Mouse (Mus musculus): ENCODE measurements at regions not wholly inside any gene's neighbourhood (a gene's known extent, or its start where the extent isn't known, plus 50 kb on each side); places are given as distances from the start of the nearest gene placed in this dataset.

DNA sequence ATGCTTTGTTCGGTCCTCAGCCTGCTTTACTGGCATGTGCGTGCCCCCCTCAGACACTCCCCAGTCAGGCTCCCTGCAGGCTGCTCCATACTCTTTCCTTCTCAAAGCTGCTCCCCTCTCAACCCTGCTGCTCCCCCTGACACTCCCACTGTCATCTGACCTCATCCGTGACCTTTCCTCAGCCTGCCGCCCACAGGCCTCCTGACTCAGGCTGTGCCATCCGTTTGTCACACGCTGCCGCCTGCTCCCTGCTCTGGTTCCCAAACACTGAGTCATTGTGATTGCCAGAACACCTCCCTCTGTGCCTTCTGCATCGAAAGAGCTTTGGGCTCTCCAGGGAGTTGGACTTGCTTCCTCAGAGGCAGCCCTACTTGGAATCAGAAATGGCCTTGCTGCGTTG is 69.7 kb downstream of the Tpra1 start:
- Histone ChIP-seq H3K36me3 (ENCODE audit: control insufficient read depth in 1 of 2, insufficient read depth in 2 of 2, low read length in 2 of 2) (no peaks in the 10 kb centered on the region), H3K27me3 (ENCODE audit: control insufficient read depth in 1 of 2, insufficient read depth in 2 of 2, low read length in 2 of 2) (peaks cover 0 to 6% of the 10 kb centered on the region in 2 experiments; a peak in 3 of 4 replicates), H3K9ac (ENCODE audit: control insufficient read depth, low read depth, low read length, poor library complexity, severe bottlenecking) (no peak overlapping the region), H3K4me1 (ENCODE audit: control insufficient read depth in 1 of 2, insufficient read depth in 2 of 2, low read length in 2 of 2) (no peaks in the 10 kb centered on the region), H3K9me3 (replicated peaks; ENCODE audit: insufficient read depth, low read length) (no peaks in the 10 kb centered on the region), H3K79me2 (ENCODE audit: control insufficient read depth, insufficient read depth, low read length, poor library complexity) (no peaks in the 10 kb centered on the region), H3K4me3 (ENCODE audit: control insufficient read depth in 1 of 2, insufficient read depth in 1 of 2, low read depth in 2 of 2, low read length in 2 of 2) (no peak overlapping the region), H3K27ac (ENCODE audit: control insufficient read depth, low read depth, low read length) (no peak overlapping the region)
- DNase-seq (ENCODE audit: low read depth, low spot score), result no peak
- TF ChIP-seq NELFE (IDR thresholded peaks at IDR 0.05; ENCODE audit: low read depth, low read length), result no peak
- no peak for TF ChIP-seq ZNF384 (IDR thresholded peaks at IDR 0.05; ENCODE audit: low read depth, low read length)
- TF ChIP-seq MYC (IDR thresholded peaks at IDR 0.05; ENCODE audit: low read depth, low read length), result no peak

DNA sequence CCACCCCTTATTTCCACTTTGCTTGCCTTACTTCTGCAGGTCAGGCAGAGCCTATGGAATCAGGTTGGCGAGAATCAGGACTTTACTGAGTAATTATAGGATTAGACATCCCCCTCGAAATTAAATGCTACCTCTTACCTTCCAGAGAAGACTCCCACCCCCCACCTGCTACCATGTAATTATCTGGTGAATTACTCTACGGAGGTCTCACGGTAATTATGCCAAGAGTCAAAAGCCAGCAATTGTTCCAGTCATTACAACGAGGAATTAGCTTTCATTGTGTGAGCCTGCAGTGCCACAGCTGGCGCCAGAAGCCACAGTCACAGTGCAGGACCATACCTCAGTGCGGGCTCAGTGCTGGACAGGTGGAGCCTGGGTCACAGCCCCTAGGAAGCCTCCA is 72.4 kb downstream of the Tpra1 start:
- Histone ChIP-seq H3K79me2 (ENCODE audit: control insufficient read depth, insufficient read depth, low read length, poor library complexity) (no peaks in the 10 kb centered on the region), H3K4me3 (ENCODE audit: control insufficient read depth in 1 of 2, insufficient read depth in 1 of 2, low read depth in 2 of 2, low read length in 2 of 2) (no peak overlapping the region), H3K9me3 (replicated peaks; ENCODE audit: insufficient read depth, low read length) (no peaks in the 10 kb centered on the region), H3K27ac (ENCODE audit: control insufficient read depth, low read depth, low read length) (no peak overlapping the region), H3K36me3 (ENCODE audit: control insufficient read depth in 1 of 2, insufficient read depth in 2 of 2, low read length in 2 of 2) (no peaks in the 10 kb centered on the region), H3K27me3 (ENCODE audit: control insufficient read depth in 1 of 2, insufficient read depth in 2 of 2, low read length in 2 of 2) (peaks cover 0 to 4% of the 10 kb centered on the region in 2 experiments; a peak in 3 of 4 replicates), H3K4me1 (ENCODE audit: control insufficient read depth in 1 of 2, insufficient read depth in 2 of 2, low read length in 2 of 2) (no peaks in the 10 kb centered on the region), H3K9ac (ENCODE audit: control insufficient read depth, low read depth, low read length, poor library complexity, severe bottlenecking) (no peak overlapping the region)
- DNase-seq (ENCODE audit: low read depth, low spot score), result no peak
- TF ChIP-seq MXI1 (IDR thresholded peaks at IDR 0.05; ENCODE audit: low read depth, low read length) (no peak), BHLHE40 (IDR thresholded peaks at IDR 0.05; ENCODE audit: borderline replicate concordance, low read depth, low read length) (no peak), JUND (IDR thresholded peaks at IDR 0.05; ENCODE audit: low read depth, low read length) (no peak), ZNF384 (IDR thresholded peaks at IDR 0.05; ENCODE audit: low read depth, low read length) (no peak), MAFK (IDR thresholded peaks at IDR 0.05; ENCODE audit: borderline replicate concordance, low read depth, low read length) (no peak), ZKSCAN1 (IDR thresholded peaks at IDR 0.05; ENCODE audit: low read depth, low read length) (no peak), POLR2AphosphoS5 (IDR thresholded peaks at IDR 0.05; ENCODE audit: borderline replicate concordance, low read depth, low read length) (no peak), TCF12 (IDR thresholded peaks at IDR 0.05; ENCODE audit: low read depth, low read length) (no peak), SIN3A (IDR thresholded peaks at IDR 0.05; ENCODE audit: low read length) (no peak), POLR2AphosphoS2 (IDR thresholded peaks at IDR 0.05; ENCODE audit: low read length) (no peak), KAT2A (conservative IDR thresholded peaks at IDR 0.05; ENCODE audit: low read depth, low read length) (no peak), USF1 (IDR thresholded peaks at IDR 0.05; ENCODE audit: low read depth, low read length) (no peak), MAX (IDR thresholded peaks at IDR 0.05; ENCODE audit: low read length) (no peak), TBP (IDR thresholded peaks at IDR 0.05; ENCODE audit: low read depth, low read length) (no peak), TAL1 (IDR thresholded peaks at IDR 0.05; ENCODE audit: low read length) (no peak)

Measured in MEL (cell line).